Mouse (Mus musculus): ENCODE data around the gene Gm42906.

DNA sequence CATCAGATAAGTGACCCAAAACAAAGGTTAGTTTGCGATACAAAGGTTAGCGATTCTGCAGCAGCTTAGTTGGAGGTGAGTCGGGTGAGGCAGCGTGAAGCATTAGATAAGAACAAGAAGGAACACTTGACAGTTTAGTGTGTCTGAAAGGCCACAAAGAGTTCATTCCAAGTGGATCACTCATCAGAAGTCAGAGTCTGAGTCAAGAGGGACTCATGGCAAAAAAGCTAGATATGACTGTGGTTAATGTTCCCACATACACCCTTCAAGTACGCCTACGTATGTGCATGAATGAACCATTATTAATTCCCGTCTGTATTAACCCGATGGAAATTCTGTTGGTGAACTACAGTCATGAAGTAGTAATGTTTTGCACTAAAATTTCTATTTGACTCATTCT, 176.3 kb downstream of the Gm42906 start:
- TF ChIP-seq CTCF (IDR thresholded peaks at IDR 0.05; ENCODE audit: low read depth, low read length): no peak
- TF ChIP-seq POLR2A (IDR thresholded peaks at IDR 0.05; ENCODE audit: insufficient read depth, low read length): no peak
- TF ChIP-seq EP300 (IDR thresholded peaks at IDR 0.05; ENCODE audit: insufficient read depth, low read depth, low read length): no peak
